Mouse (Mus musculus): Measurements from ENCODE around the gene P2ry2. TPM values are rescaled to one million over a fixed set of nuclear protein-coding genes. Genes with fewer than 3 reads are reported as not detected.
A peak's percentile ranks its signal among the peaks of the same experiment; 100 is the strongest.

P2ry2 gene
- polyA plus RNA-seq, 1 experiment from 2014 or later = 3.8 TPM

- no peak overlapping the region for H3K27ac ChIP-seq (ENCODE audit: low read depth)
- H3K4me1 ChIP-seq (ENCODE audit: insufficient read depth) = peaks cover 12% of the 10 kb centered on the region
- TF ChIP-seq CTCF (IDR thresholded peaks at IDR 0.05; ENCODE audit: low read depth) = no peak
- no peak for TF ChIP-seq EP300 (IDR thresholded peaks at IDR 0.05; ENCODE audit: low read depth)
- no peaks in the 10 kb centered on the region for H3K36me3 ChIP-seq (replicated peaks; ENCODE audit: insufficient read depth, low read length)
- peak overlapping the region; percentile 42 for H3K4me2 ChIP-seq (ENCODE audit: low read depth, low read length)
- DNase-seq (peak; percentile 55), ATAC-seq (peak; percentile 74)
- no peaks in the 10 kb centered on the region for H3K27me3 ChIP-seq (ENCODE audit: insufficient read depth, low read length)
- 43% methylated on average over 21 of the region's 21 CpGs for WGBS (ENCODE audit: insufficient replicate concordance)
- H3K9me3 ChIP-seq (ENCODE audit: low read length) = no peaks in the 10 kb centered on the region
- no peak overlapping the region for H3K4me3 ChIP-seq (ENCODE audit: low read depth, low read length)
- H3K9ac ChIP-seq (replicated peaks) = no peak overlapping the region
Measured at GRCm38 (mm10) chr7:100984452-100985395, 27.9 kb downstream of the P2ry2 start.

DNA sequence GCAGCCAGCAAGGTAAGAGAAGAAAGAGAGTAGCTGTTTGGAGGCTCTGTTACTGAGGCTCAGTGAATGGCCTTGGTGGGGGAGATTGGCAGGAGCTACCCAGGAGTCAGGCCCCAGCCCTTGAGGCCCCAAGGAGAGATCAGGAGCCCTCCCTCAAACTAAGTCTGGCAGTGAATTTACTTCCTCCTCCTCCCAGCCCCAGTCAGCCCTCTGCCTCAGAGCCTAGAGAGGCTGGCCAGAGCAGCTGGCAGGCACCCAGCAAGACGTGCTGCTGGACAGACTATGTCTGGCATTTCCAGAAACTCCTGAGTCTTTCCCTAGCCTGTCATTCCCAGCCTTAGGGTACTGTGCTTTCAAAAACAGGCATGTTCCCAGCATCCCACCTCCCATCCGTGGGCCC lies 33.5 kb downstream of the P2ry2 start:
- Histone ChIP-seq H3K4me3 (ENCODE audit: low read depth, low read length) (no peak overlapping the region), H3K9ac (replicated peaks) (no peak overlapping the region), H3K4me2 (ENCODE audit: low read depth, low read length) (no peak overlapping the region), H3K27ac (ENCODE audit: low read depth) (no peak overlapping the region), H3K4me1 (ENCODE audit: insufficient read depth) (peaks cover 6% of the 10 kb centered on the region), H3K36me3 (replicated peaks; ENCODE audit: insufficient read depth, low read length) (no peaks in the 10 kb centered on the region), H3K27me3 (ENCODE audit: insufficient read depth, low read length) (peaks cover 13% of the 10 kb centered on the region), H3K9me3 (ENCODE audit: low read length) (no peaks in the 10 kb centered on the region)
- TF ChIP-seq CTCF (IDR thresholded peaks at IDR 0.05; ENCODE audit: low read depth) (no peak), EP300 (IDR thresholded peaks at IDR 0.05; ENCODE audit: low read depth) (no peak)
- no peak for DNase-seq
- no peak for ATAC-seq
- 45% methylated on average over 2 of the region's 2 CpGs for WGBS (ENCODE audit: insufficient replicate concordance)

- TF ChIP-seq CTCF (IDR thresholded peaks at IDR 0.05; ENCODE audit: low read depth) = no peak
- TF ChIP-seq EP300 (IDR thresholded peaks at IDR 0.05; ENCODE audit: low read depth) = no peak
- no peak for ATAC-seq
- no peak overlapping the region for H3K4me2 ChIP-seq (ENCODE audit: low read depth, low read length)
- H3K36me3 ChIP-seq (replicated peaks; ENCODE audit: insufficient read depth, low read length) = no peaks in the 10 kb centered on the region
- no peaks in the 10 kb centered on the region for H3K9me3 ChIP-seq (ENCODE audit: low read length)
- no peak overlapping the region for H3K9ac ChIP-seq (replicated peaks)
- no peak for DNase-seq
- peaks cover 8% of the 10 kb centered on the region for H3K4me1 ChIP-seq (ENCODE audit: insufficient read depth)
- 79% methylated on average over 5 of the region's 5 CpGs for WGBS (ENCODE audit: insufficient replicate concordance)
- no peak overlapping the region for H3K4me3 ChIP-seq (ENCODE audit: low read depth, low read length)
- peaks cover 21% of the 10 kb centered on the region for H3K27me3 ChIP-seq (ENCODE audit: insufficient read depth, low read length)
- H3K27ac ChIP-seq (ENCODE audit: low read depth) = no peak overlapping the region
Measured at GRCm38 (mm10) chr7:100978171-100978570, 34.5 kb downstream of the P2ry2 start.

GRCm38 (mm10) chr7:100974135-100974903 lies 38.3 kb downstream of the P2ry2 start, which contains the start of gene P2ry6:
TSS of gene P2ry6 (minus strand) at chr7:100974649.
- H3K4me3 ChIP-seq (ENCODE audit: low read depth, low read length) = peak within 1 kb of the TSS; percentile 29
- ATAC-seq = no peak
- no peak for DNase-seq
- H3K27me3 ChIP-seq (ENCODE audit: insufficient read depth, low read length) = peaks cover 26% of the 10 kb centered on the region
- no peaks in the 10 kb centered on the region for H3K9me3 ChIP-seq (ENCODE audit: low read length)
- H3K27ac ChIP-seq (ENCODE audit: low read depth) = no peak within 1 kb of the TSS
- no peak within 1 kb of the TSS for H3K9ac ChIP-seq (replicated peaks)
- H3K4me1 ChIP-seq (ENCODE audit: insufficient read depth) = peaks cover 8% of the 10 kb centered on the region
- 13% methylated on average over 36 of the region's 36 CpGs for WGBS (ENCODE audit: insufficient replicate concordance)
- TF ChIP-seq EP300 (IDR thresholded peaks at IDR 0.05; ENCODE audit: low read depth) = no peak
- TF ChIP-seq CTCF (IDR thresholded peaks at IDR 0.05; ENCODE audit: low read depth) = no peak
- H3K36me3 ChIP-seq (replicated peaks; ENCODE audit: insufficient read depth, low read length) = no peaks in the 10 kb centered on the region
- H3K4me2 ChIP-seq (ENCODE audit: low read depth, low read length) = peak within 1 kb of the TSS; percentile 61

- 61% methylated on average over 3 of the region's 3 CpGs for WGBS (ENCODE audit: insufficient replicate concordance)
- H3K27ac ChIP-seq (ENCODE audit: low read depth) = no peak overlapping the region
- H3K4me1 ChIP-seq (ENCODE audit: insufficient read depth) = peaks cover 5% of the 10 kb centered on the region
- H3K9me3 ChIP-seq (ENCODE audit: low read length) = no peaks in the 10 kb centered on the region
- ATAC-seq = no peak
- no peaks in the 10 kb centered on the region for H3K36me3 ChIP-seq (replicated peaks; ENCODE audit: insufficient read depth, low read length)
- peaks cover 26% of the 10 kb centered on the region for H3K27me3 ChIP-seq (ENCODE audit: insufficient read depth, low read length)
- no peak for TF ChIP-seq EP300 (IDR thresholded peaks at IDR 0.05; ENCODE audit: low read depth)
- TF ChIP-seq CTCF (IDR thresholded peaks at IDR 0.05; ENCODE audit: low read depth) = no peak
- H3K4me2 ChIP-seq (ENCODE audit: low read depth, low read length) = no peak overlapping the region
- H3K4me3 ChIP-seq (ENCODE audit: low read depth, low read length) = no peak overlapping the region
- no peak overlapping the region for H3K9ac ChIP-seq (replicated peaks)
- DNase-seq = no peak
Measured at GRCm38 (mm10) chr7:100972875-100973274, 39.8 kb downstream of the P2ry2 start.

Measured in liver, postnatal 0 days (tissue).